Mouse (Mus musculus): ENCODE data around the gene Ksr2. TPM values are rescaled to one million over a fixed set of nuclear protein-coding genes. Genes with fewer than 3 reads are reported as not detected.
A peak's percentile ranks its signal among the peaks of the same experiment; 100 is the strongest.

Ksr2 gene
- polyA plus RNA-seq, 1 experiment, result 9.1 TPM

DNA sequence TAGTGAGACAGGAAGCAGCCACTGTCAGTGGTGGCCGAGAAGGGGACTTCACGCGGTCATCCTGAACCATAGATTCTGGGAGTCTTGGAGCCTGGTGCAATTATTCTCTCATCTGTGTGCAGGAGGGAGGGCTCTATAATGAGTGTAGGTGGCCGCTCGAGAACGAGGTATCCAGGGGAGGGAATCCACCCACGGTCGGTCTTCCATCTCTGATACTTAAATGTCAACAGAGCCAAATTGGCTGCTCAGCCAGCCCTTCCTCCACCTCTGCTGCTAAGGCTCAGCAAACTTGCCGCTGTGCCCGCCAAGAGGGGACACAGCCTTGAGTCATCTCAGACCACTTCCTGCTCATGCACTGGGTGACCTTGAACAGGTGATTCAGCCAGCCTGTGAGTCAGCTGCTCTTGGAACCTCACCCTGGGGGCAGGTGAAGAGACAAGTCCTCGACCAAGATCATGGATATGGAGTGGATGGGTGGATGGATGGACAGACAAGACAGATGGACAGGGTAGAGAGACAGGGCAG, 330.9 kb downstream of the Ksr2 start:
- peak in 1 of 2 experiments; percentile 43 for DNase-seq (ENCODE audit: extremely low spot score in 1 of 2, low spot score in 1 of 2)

DNA sequence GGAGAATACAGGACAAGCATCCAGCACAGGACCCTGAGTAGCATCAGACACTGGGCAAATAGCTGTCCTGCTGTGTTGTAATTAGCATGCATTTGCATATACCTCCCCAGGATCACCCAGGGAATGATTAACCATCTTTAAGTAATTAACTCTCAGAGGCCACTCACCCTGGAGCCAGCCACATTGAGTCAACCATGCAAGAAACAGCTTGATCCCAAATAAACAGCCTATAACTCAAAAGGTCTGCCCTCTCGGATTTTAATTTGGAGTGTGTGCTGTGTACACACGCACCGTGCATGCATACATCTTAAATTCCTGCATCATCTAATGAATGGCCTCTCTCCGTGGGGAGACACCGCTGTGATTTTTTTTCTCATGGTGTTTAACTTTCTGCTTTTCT, 335.6 kb downstream of the Ksr2 start:
- no peak for DNase-seq (ENCODE audit: extremely low spot score in 1 of 2, low spot score in 1 of 2)

DNA sequence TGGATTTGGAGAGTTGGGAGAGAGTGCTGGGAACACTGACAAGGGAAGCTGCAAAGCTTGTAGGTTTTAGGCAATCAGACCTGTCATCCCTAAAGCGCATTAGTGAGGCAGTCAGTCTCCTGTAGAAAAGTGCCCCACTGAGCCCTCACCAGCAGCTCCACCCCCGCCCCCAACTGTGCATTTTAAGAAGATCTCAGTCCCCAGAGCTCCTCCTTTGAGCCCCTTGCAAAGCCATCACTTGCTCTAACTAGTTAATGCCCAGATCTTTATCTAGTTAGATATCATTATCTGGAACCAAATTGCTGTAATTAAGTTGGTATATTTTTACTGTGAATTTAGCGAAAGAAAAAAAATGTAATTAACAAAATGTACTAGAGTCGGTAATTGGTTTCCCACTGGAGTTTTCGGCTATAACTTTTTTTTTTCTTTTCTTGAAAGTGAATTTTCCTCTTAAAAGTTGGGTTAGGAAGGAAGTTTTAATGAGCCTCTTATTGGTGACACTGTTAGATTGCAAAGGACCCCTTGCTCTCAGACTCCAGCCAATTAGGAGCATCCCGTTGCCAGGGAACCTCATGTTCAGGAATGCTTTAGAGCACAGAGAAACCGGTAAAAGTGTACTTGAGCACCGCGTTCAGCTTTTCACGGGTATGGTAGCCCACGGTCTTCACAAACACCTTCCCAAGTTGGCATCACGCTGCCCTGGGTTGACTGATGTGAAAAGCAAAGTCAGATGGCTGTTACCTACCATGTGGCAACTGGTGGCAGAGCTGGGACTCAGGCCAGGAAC, 344.1 kb downstream of the Ksr2 start:
- no peak for DNase-seq (ENCODE audit: extremely low spot score in 1 of 2, low spot score in 1 of 2)

DNA sequence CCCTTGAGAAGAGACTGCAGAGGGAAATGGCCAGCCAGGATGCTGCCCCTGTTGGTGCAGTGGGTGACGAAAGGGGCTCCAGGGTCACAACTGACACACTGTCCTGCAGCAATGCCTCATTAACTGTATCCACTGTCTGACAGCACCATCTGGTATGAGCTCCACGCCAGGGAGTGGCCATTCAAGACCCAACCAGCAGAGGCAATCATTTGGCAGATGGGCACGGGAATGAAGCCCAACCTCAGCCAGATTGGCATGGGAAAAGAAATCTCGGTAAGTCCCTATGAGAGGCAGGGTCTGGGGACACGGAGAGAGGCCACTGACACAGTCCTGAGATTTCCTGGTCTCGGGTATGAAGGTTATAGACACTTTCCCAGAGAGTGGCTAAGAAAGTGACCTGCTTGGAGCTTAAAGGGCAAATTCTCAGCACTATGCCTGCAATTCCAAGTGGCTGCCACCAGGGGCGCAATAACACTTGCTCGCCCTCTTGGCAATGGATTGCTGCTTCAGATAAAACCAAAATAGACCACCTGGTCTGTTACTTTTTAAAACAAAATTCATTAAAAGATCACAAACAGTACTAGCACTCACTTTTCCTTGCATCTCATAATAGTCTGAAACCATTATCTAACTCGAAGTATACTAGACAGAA, 347.5 kb downstream of the Ksr2 start:
- DNase-seq (ENCODE audit: extremely low spot score in 1 of 2, low spot score in 1 of 2), result no peak

DNA sequence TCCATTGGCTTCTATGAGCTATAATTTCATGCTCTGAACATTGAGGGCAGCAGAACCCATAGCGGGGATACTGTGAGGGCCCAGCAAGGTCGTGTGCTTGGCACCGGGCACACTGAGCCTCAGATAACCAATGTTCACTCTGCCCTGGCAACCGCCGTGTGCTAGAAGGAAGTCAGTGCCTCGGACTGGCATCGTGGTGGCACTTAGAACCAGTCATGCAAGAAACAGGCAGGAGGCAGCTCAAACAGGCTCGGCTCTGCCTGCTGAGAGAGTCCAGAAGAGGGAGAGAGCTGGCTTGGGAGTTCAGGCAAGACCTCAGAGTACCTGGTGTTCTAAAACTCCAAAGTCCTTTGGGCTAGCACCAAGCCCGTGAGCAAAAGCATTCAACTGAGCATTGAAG, 350.7 kb downstream of the Ksr2 start:
- DNase-seq (ENCODE audit: extremely low spot score in 1 of 2, low spot score in 1 of 2), result no peak

DNA sequence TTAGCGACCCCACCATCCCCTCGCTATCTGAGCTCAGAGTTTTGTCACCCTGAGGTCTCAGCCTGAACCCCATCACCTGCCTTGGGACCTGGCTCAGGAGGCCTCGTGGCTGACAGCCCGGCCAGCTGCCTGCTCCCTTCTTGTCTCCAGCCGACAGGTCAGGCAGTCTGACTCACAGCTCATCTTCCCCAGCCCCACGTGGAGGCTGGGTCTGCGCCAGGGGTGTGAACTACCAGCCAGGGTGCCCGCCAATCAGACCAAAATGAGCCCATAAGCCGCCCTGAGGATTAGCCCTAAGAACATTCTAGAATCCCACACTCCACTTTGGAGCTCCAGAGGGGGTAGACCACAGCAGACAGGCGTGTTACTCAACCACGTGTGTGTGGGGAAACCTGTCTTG, 365.4 kb downstream of the Ksr2 start:
- no peak for DNase-seq (ENCODE audit: extremely low spot score in 1 of 2, low spot score in 1 of 2)

DNA sequence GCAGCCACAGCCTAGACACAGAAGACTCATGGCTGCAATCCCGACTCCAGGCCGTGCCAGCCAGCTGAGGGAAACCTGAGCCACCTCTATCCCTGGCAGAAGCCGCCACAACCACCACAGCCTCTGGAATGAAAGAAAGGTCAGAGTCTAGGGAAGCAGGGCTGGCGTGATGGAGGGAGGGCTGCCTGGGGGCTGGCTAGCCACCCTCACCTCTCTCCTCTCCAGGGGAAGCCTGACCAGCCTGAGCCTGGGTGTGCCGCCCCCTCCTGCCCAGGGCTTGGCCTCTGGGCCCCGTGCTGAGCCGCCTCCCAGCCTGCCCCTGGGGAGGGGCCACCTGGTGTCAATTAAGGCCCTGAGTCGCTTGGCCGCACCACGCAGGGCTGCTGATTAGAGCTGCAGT, 366.9 kb downstream of the Ksr2 start, which contains the start of gene Nos1:
Nos1 (plus strand) TSS at position 352 of the 400 bp plus-strand sequence.
- no peak for DNase-seq (ENCODE audit: extremely low spot score in 1 of 2, low spot score in 1 of 2)

DNA sequence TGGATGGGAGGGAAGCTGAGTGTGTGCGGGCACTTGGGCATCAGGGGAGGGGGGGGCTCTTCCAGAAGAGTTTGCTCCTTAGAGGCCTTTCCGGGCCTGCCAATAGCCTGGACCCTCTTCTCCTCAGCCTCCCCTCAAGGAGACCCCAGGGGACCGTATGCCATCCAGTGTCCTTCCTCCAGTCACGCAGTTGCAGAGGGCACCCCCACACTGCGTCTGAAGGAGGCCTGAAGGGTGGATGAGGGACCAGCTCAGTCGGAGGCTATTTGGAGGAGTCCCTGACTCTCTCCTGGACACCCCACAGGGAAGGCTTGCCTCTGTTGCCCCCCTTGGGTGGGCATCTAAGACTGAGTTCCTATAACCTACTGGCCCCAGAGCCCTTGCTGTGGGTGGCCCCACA, 367.4 kb downstream of the Ksr2 start:
- no peak for DNase-seq (ENCODE audit: extremely low spot score in 1 of 2, low spot score in 1 of 2)

DNA sequence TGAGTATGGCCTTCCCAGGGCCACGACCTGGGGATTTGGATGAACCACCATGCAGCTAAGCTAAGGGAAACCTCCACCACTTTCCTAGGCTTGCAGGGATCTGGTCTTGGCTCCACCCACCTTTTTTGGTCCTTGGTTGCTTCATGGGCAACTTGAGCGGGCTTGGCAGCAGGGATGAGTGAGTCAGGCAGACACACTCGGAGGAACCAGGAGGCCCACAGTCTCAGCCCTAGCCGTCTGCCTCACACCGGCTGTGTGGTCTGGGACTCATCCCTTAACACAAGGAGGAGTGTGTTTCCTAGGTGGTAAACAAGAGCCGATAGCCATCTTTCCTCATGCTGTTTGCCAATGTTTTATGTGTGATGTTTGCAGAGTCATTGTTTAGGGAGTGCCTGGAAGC, 376.3 kb downstream of the Ksr2 start:
- peak in 1 of 2 experiments; percentile 47 for DNase-seq (ENCODE audit: extremely low spot score in 1 of 2, low spot score in 1 of 2)

DNA sequence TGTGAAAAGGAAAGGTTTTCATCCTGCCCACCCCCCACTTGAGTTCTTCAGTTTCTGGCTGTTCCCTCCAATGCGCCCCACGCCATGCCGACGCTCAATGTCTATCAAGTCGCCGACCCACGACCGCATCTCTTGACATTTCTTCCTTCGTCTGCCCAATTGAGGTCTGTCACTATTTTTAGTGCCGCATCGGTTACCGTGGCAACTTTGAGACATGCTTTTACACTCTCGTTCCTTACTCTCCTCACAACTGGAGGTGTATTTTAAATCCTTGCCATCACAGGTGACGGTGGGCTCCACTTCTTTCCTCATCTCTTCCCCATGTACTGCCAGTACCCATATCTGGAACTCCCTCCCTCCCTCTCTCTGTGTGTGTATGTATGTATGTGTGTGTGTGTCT, 378.1 kb downstream of the Ksr2 start:
- DNase-seq (ENCODE audit: extremely low spot score in 1 of 2, low spot score in 1 of 2), result peak in 1 of 2 experiments; percentile 38

DNA sequence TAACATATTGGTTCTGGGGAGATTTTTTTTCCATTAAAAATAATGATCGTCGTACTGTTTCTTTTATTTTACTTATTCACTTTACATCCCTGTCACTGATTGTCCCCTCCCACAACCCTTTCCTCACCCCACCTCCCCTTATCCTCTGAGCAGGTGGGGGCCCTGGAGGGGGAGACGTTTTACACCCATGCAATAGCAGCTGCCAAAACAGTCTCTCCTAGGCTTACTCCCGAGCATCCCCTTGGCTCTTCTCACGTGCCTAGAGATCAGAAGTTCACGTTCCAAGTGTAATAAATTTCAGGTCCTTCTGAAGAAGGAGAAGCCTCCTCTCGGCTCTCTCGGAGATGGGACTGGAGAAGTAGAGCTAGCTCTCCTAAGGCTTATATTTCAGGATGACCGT, 387.0 kb downstream of the Ksr2 start:
- no peak for DNase-seq (ENCODE audit: extremely low spot score in 1 of 2, low spot score in 1 of 2)

DNA sequence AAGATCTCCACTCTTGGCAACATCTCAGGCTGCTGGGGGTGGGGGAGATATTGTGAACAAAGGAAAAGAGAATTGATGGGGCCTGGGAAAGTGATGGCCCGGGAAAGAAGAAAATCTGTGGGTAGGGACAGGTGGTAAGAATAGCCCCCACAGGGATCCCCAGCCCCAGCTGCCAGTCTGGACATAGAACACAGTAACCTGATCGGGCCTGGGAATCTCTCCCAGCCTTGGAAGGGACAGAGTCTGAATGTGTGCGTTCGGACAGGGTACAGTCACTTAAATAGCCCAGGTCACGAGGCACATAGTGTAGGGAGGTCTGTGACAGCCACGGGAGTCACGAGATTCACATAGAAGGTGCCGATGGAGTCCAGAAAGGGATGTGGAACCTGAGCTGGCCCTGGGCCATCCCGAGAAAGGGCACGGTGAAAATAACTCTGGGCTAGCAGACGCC, 388.3 kb downstream of the Ksr2 start:
- DNase-seq (ENCODE audit: extremely low spot score in 1 of 2, low spot score in 1 of 2), result no peak

DNA sequence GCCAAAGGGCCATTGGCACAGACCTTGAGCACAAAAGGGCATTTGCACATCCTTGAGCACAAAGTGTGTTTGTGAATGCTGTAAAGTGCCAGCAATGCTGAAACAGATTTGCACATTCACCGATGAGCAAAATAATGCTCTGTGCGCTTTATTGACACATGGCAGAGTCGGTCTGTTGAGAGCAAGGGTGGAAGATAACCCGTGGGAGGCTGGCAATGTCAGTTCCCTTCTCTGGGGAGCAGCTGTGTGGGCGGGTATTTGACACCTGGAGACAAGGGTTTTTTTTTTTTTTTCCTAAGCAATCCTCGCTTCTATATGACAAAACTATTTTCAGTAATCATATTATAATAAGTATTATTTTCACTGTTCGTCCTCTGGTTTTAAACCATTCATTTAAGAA, 389.8 kb downstream of the Ksr2 start:
- peak in 1 of 2 experiments; percentile 27 for DNase-seq (ENCODE audit: extremely low spot score in 1 of 2, low spot score in 1 of 2)

DNA sequence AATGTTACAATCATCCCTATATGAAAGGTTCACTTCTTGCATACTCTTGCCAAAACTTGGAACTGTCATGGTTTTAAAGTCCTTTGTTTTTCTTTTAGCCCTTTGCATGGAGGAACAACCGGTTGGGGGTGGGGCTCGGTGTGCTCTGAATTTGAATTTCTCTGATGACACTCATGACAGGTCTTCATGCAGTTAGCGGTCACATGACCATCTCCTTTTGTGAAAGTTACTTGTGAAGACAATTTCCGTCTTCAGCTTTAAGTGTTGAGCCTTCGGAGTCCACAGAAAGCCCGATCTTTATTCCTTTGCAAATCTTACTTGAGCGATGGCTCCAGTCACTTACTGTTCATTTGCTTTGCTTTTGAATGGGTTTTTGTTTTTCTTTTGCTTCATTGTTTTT, 397.1 kb downstream of the Ksr2 start:
- DNase-seq (ENCODE audit: extremely low spot score in 1 of 2, low spot score in 1 of 2), result no peak

DNA sequence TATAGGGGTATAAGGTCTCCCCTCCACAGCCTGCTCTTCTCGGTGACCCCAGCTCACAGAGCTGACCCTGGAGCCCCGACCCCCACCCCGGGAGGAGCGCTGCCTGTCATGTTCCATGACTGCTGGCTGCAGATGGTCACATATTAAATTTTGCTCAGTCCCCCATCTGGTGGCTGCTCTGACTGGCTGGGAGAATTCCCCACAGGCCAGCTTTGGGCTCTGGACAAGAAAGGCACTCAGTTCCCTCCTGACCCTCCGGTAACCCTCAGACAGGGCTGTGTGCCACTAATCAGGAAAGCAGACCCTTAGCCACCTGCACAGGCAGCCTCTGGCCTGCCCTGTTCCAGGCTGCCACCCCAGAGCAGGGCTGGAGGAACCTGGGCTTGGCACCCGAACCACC, 405.0 kb downstream of the Ksr2 start:
- no peak for DNase-seq (ENCODE audit: extremely low spot score in 1 of 2, low spot score in 1 of 2)

DNA sequence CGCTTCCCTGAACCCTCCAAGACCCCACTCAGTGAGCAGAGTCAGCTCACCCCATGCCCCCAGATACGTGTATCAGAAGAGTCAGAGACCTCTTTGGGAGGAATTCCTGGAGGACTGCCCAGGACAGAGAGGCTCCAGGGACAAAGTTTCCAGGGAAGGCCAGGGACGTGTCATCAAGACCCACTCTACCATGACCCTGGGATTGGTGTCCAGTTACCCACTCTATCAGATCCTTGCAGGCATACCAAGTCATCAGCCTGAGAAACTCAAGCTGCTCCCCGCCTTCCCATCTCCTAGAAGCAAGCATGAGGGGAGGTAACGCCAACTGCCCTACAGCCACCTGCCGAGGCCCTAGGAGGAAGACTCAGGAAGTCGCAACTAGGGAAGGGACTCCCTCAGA, 406.6 kb downstream of the Ksr2 start:
- DNase-seq (ENCODE audit: extremely low spot score in 1 of 2, low spot score in 1 of 2), result no peak

DNA sequence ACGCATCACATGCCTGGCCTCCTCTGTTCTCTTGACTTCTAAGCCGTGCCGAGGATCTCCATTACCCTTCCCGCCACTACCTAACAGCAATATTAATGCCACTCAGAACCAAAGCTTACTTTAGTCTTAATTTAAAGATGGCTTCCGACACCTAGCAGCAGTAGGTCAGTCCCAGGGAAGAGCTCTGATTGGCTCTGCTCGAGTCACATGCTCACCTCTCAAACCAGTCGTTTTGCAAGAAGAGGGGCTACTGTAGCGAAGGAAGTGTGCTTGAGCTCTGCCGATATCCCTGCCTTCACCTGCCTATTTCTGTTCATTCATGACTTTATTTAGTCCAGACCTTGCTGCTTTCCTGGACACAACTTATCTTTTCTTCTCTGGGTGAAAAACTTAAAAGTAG, 410.0 kb downstream of the Ksr2 start:
- no peak for DNase-seq (ENCODE audit: extremely low spot score in 1 of 2, low spot score in 1 of 2)

DNA sequence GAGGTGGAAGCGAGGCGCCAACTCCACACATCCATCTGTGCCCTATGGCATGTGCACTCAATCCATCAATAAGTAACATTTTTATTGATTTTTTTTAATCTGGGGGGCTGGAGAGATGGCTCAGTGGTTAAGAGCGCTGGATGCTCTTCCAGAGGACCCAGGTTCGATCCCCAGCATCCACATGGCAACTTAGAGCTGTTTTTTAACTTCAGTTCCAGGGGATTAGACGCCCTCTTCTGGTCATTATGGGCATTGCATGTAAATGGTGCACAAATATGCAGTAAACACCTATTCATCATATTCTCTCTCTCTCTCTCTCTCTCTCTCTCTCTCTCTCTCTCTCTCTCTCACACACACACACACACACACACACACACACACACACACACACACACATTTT, 410.7 kb downstream of the Ksr2 start:
- no peak for DNase-seq (ENCODE audit: extremely low spot score in 1 of 2, low spot score in 1 of 2)

All from frontal cortex, adult 2 months (tissue).